Mouse (Mus musculus) lung, embryonic 16.5 days (tissue): ENCODE data around the gene Tfpi. TPM values are rescaled to one million over a fixed set of nuclear protein-coding genes. Genes with fewer than 3 reads are reported as not detected.

Experiments
- ATAC-seq: fragments of 200-750 bp; cut with Nextera tagmentation; 2 replicates; pipeline ENCODE4 v1.8.0; 2017; ENCODE audit warnings: low read depth, mild to moderate bottlenecking, moderate library complexity
- H3K27ac ChIP-seq: fragments of 300-500 bp; sonication (generic); 2 replicates; pipeline ENCODE4 v1.5.1; 2014; ENCODE audit warnings: mild to moderate bottlenecking, control low read depth, low read length
- H3K27me3 ChIP-seq: fragments of 300-500 bp; sonication (generic); 2 replicates; pipeline ENCODE4 v1.6.1; 2014; ENCODE audit warnings: low read depth, low read length, mixed read lengths; ENCODE audit not compliant: control insufficient read depth, insufficient read depth
- H3K36me3 ChIP-seq: fragments of 300-500 bp; sonication (generic); 2 replicates; pipeline ENCODE4 v1.6.1; 2014; ENCODE audit warnings: low read length; ENCODE audit not compliant: control insufficient read depth, insufficient read depth
- H3K4me1 ChIP-seq: fragments of 300-500 bp; sonication (generic); replicated peaks from 2 replicates; pipeline ENCODE4 v1.6.1; 2014; ENCODE audit warnings: low read length, mixed read lengths; ENCODE audit not compliant: control insufficient read depth, insufficient read depth
- H3K4me2 ChIP-seq: fragments of 300-500 bp; sonication (generic); 2 replicates; pipeline ENCODE4 v1.6.1; 2014; ENCODE audit warnings: low read depth, low read length, control low read depth
- H3K4me3 ChIP-seq: fragments of 300-500 bp; sonication (generic); 2 replicates; pipeline ENCODE4 v1.5.1; 2014; ENCODE audit warnings: mild to moderate bottlenecking, low read length, control low read depth
- H3K9ac ChIP-seq: fragments of 300-500 bp; sonication (generic); 2 replicates; pipeline ENCODE4 v1.6.1; 2014; ENCODE audit warnings: low read length, control low read depth
- H3K9me3 ChIP-seq: fragments of 300-500 bp; sonication (generic); 2 replicates; pipeline ENCODE4 v1.6.1; 2016; ENCODE audit warnings: low read length; ENCODE audit not compliant: control insufficient read depth
- WGBS: fragments of 180-500 bp; shearing (Covaris S2); extraction: QIAGEN DNeasy Blood & Tissue Kit; methylation state at CpG from one replicate; pipeline ENCODE4 v1.1.7; 2014; 5-methylcytosine and 5-hydroxymethylcytosine counted together
- polyA plus RNA-seq: library from polyadenylated mRNA; unstranded; fragments of >200 nt; fragmentation: Nextera tagmentation; extraction: Ambion mirVana; gene quantifications from 2 replicates; pipeline ENCODE4 v1.2.1, GENCODE M21; 2015

The Tfpi gene
- polyA plus RNA-seq, 1 experiment from 2014 or later = 64.9 TPM

- Histone ChIP-seq H3K36me3 (no peaks in the 10 kb centered on the region), H3K4me2 (no peak overlapping the region), H3K27ac (no peak overlapping the region), H3K4me3 (no peak overlapping the region), H3K9ac (no peak overlapping the region), H3K27me3 (no peaks in the 10 kb centered on the region), H3K4me1 (peaks cover 2% of the 10 kb centered on the region; the same call in 1 of the 2 replicates), H3K9me3 (no peaks in the 10 kb centered on the region)
- no peak for ATAC-seq
- 29% methylated on average over 3 of the region's 3 CpGs for WGBS
Observed at GRCm38 (mm10) chr2:84428836-84429235, 47.7 kb downstream of the Tfpi start.

DNA sequence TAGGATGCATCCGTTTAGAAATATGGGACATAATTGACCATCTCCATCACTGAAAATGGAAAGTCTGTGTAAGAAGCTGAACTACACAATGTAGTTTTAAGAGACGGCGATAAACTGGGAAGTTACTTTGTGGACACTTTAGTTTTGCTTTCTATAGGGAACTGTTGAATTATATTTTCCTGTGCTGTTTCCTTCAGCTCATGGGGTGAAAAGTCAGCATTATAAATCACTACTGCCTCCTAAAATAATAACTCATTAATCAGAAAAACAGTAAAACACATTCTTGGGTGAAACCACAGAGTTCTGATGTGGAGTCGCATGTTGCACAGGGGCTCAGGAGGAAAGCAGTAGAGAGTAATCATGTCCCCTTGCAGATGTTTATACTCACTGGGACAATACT, 50.0 kb downstream of the Tfpi start:
- H3K27me3 ChIP-seq = no peaks in the 10 kb centered on the region
- H3K9ac ChIP-seq = no peak overlapping the region
- WGBS = 70% methylated on average over 4 of the region's 4 CpGs
- no peaks in the 10 kb centered on the region for H3K9me3 ChIP-seq
- H3K4me1 ChIP-seq = peaks cover 2% of the 10 kb centered on the region; the same call in 1 of the 2 replicates
- peak overlapping the region; percentile 35; the same call in 1 of the 2 replicates for H3K4me2 ChIP-seq
- no peak overlapping the region for H3K27ac ChIP-seq
- no peak overlapping the region for H3K4me3 ChIP-seq
- no peaks in the 10 kb centered on the region for H3K36me3 ChIP-seq
- no peak for ATAC-seq

DNA sequence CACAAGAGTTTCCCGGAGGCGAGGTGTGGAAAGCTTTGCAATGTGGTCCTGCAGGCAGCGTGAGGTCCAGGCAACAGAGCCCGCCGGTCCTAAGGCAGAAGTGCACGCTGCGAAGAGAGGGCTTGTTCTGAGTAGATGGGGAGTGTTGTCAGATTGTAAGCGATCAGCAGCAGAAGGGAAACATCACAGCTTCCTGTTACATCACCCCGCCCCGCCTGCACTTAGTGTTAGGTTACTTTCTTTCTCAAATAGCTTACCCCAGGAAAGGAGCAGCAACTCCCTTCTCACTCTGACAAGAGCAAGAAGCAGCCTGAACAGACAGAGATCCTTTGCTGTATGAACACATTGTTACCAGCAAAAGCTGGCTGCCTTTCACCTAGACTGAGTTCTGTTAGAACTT, 51.4 kb downstream of the Tfpi start, which contains the start of gene Calcrl:
Gene Calcrl, minus strand, starts transcription at position 274 of the 400 bp plus-strand sequence.
- Histone ChIP-seq H3K4me1 (peaks cover 2% of the 10 kb centered on the region; the same call in 1 of the 2 replicates), H3K36me3 (no peaks in the 10 kb centered on the region), H3K27me3 (no peaks in the 10 kb centered on the region), H3K9me3 (no peaks in the 10 kb centered on the region), H3K4me2 (peak within 1 kb of the TSS; percentile 71), H3K9ac (peak within 1 kb of the TSS; percentile 65), H3K4me3 (peak within 1 kb of the TSS; percentile 53), H3K27ac (peak within 1 kb of the TSS; percentile 84)
- peak; percentile 96 for ATAC-seq
- under 1% methylated on average over 10 of the region's 10 CpGs for WGBS

- Histone ChIP-seq H3K27me3 (no peaks in the 10 kb centered on the region), H3K9ac (no peak overlapping the region), H3K4me3 (no peak overlapping the region), H3K4me1 (no peaks in the 10 kb centered on the region), H3K9me3 (no peaks in the 10 kb centered on the region), H3K4me2 (no peak overlapping the region), H3K27ac (no peak overlapping the region), H3K36me3 (no peaks in the 10 kb centered on the region)
- ATAC-seq = no peak
- WGBS = 84% methylated on average over 4 of the region's 4 CpGs
Observed at GRCm38 (mm10) chr2:84416501-84416900, 60.1 kb downstream of the Tfpi start.

DNA sequence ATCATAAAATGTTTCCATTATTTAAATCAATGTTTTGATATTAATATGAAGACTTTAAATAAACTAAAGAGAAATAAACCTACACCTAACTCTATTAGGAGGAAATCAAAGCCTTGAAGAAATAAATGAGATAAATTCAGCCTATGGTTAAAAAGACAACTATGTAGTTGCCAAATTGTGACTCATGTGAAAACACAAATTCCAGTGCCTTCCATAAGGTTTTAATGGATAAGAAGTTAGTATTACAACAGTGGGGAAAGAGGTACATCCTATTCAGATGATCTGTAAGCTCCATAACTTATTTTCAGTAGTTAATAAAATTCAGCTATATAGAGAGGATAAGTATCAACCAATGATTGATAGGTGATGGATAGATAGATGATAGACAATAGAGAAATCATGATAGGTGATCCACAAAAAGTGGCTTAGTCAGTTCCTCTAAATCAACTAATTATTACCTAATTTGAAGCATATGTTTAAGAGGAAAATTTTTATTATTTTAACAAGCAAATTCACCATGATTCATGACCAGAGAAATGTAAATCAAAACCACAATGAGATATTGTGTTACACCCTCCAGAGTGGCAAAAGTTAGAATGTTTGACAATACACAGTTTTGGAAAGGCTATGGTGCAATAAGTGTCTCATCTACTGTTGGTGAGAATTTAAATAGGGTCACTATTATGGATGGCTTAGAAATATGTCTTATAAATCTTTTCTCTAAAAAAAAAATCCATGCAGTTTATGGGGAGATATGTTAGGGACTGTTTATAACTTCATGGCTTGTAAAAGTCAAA, 66.6 kb downstream of the Tfpi start:
- H3K27ac ChIP-seq = no peak overlapping the region
- no peaks in the 10 kb centered on the region for H3K27me3 ChIP-seq
- H3K4me2 ChIP-seq = no peak overlapping the region
- no peaks in the 10 kb centered on the region for H3K36me3 ChIP-seq
- H3K4me3 ChIP-seq = no peak overlapping the region
- H3K4me1 ChIP-seq = no peaks in the 10 kb centered on the region
- ATAC-seq = no peak
- no peak overlapping the region for H3K9ac ChIP-seq
- no peaks in the 10 kb centered on the region for H3K9me3 ChIP-seq

DNA sequence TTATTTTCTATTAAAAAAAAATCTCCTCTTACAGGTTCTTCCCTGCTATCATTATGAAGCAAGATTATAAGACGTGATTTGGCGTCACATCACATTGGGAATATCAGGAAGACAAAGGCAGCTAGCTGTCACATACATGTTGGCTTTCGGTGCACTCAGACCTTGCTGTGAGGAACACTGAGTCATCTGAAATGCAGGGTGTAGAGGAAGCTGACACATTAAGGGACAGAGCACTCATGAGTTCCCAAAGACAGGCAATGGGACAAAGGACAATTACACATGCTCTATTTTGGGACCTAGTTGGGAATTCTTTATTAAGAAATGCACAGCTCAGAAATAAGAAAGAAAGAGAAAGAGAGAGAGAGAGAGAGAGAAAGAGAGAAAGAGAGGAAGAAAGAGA, 71.7 kb downstream of the Tfpi start:
- H3K4me3 ChIP-seq = no peak overlapping the region
- no peaks in the 10 kb centered on the region for H3K4me1 ChIP-seq
- no peaks in the 10 kb centered on the region for H3K36me3 ChIP-seq
- H3K9me3 ChIP-seq = no peaks in the 10 kb centered on the region
- 84% methylated on average over 3 of the region's 3 CpGs for WGBS
- no peak overlapping the region for H3K9ac ChIP-seq
- H3K27ac ChIP-seq = no peak overlapping the region
- ATAC-seq = no peak
- no peak overlapping the region for H3K4me2 ChIP-seq
- H3K27me3 ChIP-seq = no peaks in the 10 kb centered on the region

GRCm38 (mm10) chr2:84402713-84403112, 73.9 kb downstream of the Tfpi start:
- ATAC-seq = no peak
- no peak overlapping the region for H3K4me3 ChIP-seq
- H3K4me2 ChIP-seq = no peak overlapping the region
- no peak overlapping the region for H3K27ac ChIP-seq
- no peaks in the 10 kb centered on the region for H3K4me1 ChIP-seq
- no peaks in the 10 kb centered on the region for H3K27me3 ChIP-seq
- no peaks in the 10 kb centered on the region for H3K36me3 ChIP-seq
- no peak overlapping the region for H3K9ac ChIP-seq
- H3K9me3 ChIP-seq = no peaks in the 10 kb centered on the region
- WGBS = 71% methylated on average over 3 of the region's 3 CpGs

- no peak overlapping the region for H3K4me2 ChIP-seq
- no peaks in the 10 kb centered on the region for H3K9me3 ChIP-seq
- H3K36me3 ChIP-seq = no peaks in the 10 kb centered on the region
- ATAC-seq = no peak
- H3K9ac ChIP-seq = no peak overlapping the region
- 80% methylated on average over 4 of the region's 4 CpGs for WGBS
- no peaks in the 10 kb centered on the region for H3K27me3 ChIP-seq
- H3K27ac ChIP-seq = no peak overlapping the region
- H3K4me3 ChIP-seq = no peak overlapping the region
- no peaks in the 10 kb centered on the region for H3K4me1 ChIP-seq
Observed at GRCm38 (mm10) chr2:84396557-84396956, 80.0 kb downstream of the Tfpi start.

DNA sequence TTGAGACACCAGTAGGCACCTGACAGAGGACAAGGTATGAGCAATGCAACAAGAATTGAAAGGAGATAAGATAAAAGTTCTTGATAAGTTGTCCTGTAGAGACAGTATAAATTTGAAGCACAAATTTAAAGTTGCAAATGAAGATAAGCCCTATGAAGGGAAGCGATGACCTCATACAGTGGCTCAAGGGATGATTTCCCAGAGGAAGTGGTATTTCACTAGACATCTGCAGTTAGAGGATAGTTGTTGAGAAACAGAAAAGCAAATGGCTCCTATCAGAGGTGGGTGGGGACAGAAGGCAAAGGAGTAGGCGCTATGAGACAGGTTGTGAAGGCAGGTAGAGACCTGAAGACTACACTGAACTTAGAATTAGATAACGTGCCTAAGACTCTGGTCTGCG, 83.3 kb downstream of the Tfpi start:
- 75% methylated on average over 4 of the region's 4 CpGs for WGBS

More for the DNA sequence above, 83.3 kb downstream of the Tfpi start:
- H3K4me1 ChIP-seq = no peaks in the 10 kb centered on the region
- H3K9ac ChIP-seq = no peak overlapping the region
- no peaks in the 10 kb centered on the region for H3K27me3 ChIP-seq
- no peak overlapping the region for H3K4me2 ChIP-seq
- H3K9me3 ChIP-seq = no peaks in the 10 kb centered on the region
- H3K4me3 ChIP-seq = no peak overlapping the region
- no peak for ATAC-seq
- no peak overlapping the region for H3K27ac ChIP-seq
- no peaks in the 10 kb centered on the region for H3K36me3 ChIP-seq
